Mouse (Mus musculus) brain, embryonic 18.5 days (tissue): ENCODE results near the gene Gm3376.
"Not testable (repeated sequence)": the region's sequence is repeated elsewhere in the genome, so short reads cannot be mapped to it uniquely, and the experiment has no call there.

ENCODE experiments used
- DNase-seq: peaks from one replicate; pipeline ENCODE4 v3.0.0-alpha.2; 2012; ENCODE audit warnings: low read depth, low spot score

The Gm3376 gene

GRCm38 (mm10) chrY:3771373-3771772 is at the start of gene Gm3376:
Gm3376 (plus strand) TSS chrY:3771673.
- not testable (repeated sequence) for DNase-seq
